Mouse (Mus musculus): ENCODE data around the gene Nfe2.

- TF ChIP-seq CTCF (IDR thresholded peaks at IDR 0.05; ENCODE audit: borderline replicate concordance, insufficient read depth, low read length) (no peak), POLR2A (IDR thresholded peaks at IDR 0.05; ENCODE audit: low read depth, low read length) (no peak)
Measured at GRCm38 (mm10) chr15:103255169-103255568, 3.0 kb downstream of the Nfe2 start.

All from embryonic fibroblast, embryonic 13.5 days (primary cell).